Mouse (Mus musculus): Measurements from ENCODE around the gene Camsap2.

GRCm38 (mm10) chr1:136234595-136235092, 111.3 kb downstream of the Camsap2 start:
- no peak for TF ChIP-seq CTCF (IDR thresholded peaks at IDR 0.05; ENCODE audit: low read depth, low read length)
- no peak for TF ChIP-seq GATA1 (IDR thresholded peaks at IDR 0.05; ENCODE audit: borderline replicate concordance, low read length)
